Mouse (Mus musculus): Measurements from ENCODE around the gene Dcaf4. TPM values are rescaled to one million over a fixed set of nuclear protein-coding genes. Genes with fewer than 3 reads are reported as not detected.

Gene Dcaf4
- total RNA-seq, 1 experiment, result 49.8 TPM

- Histone ChIP-seq H3K4me1 (ENCODE audit: control insufficient read depth in 2 of 2, insufficient read depth in 2 of 2, low read length in 2 of 2, poor library complexity in 1 of 2) (peaks cover 8 to 19% of the 10 kb centered on the region in 2 experiments), H3K9me3 (ENCODE audit: control insufficient read depth, insufficient read depth, low read depth, low read length) (no peaks in the 10 kb centered on the region), H3K36me3 (ENCODE audit: control insufficient read depth, insufficient read depth, low read length, poor library complexity, severe bottlenecking) (no peaks in the 10 kb centered on the region), H3K4me3 (ENCODE audit: insufficient read depth in 1 of 2, low read depth in 1 of 2, low read length in 2 of 2, poor library complexity in 1 of 2, severe bottlenecking in 1 of 2) (no peak overlapping the region), H3K27ac (ENCODE audit: insufficient read depth, low read depth, low read length, poor library complexity, severe bottlenecking) (no peak overlapping the region), H3K9ac (ENCODE audit: insufficient read depth, low read depth, low read length, poor library complexity, severe bottlenecking) (no peak overlapping the region)
- no peak for DNase-seq (ENCODE audit: low read depth, low spot score)
- TF ChIP-seq CHD2 (IDR thresholded peaks at IDR 0.05; ENCODE audit: low read depth, low read length) (no peak), MAFK (IDR thresholded peaks at IDR 0.05; ENCODE audit: insufficient read depth, low read depth, low read length) (no peak), ZNF384 (IDR thresholded peaks at IDR 0.05; ENCODE audit: low read depth, low read length) (no peak), HCFC1 (IDR thresholded peaks at IDR 0.05; ENCODE audit: borderline replicate concordance, insufficient read depth, low read length) (no peak), ZC3H11A (IDR thresholded peaks at IDR 0.05; ENCODE audit: borderline replicate concordance, low read depth, low read length) (no peak)
- in situ Hi-C loops (cut with MboI; ENCODE audit: low sequenced_read_pairs in 2 of 2, unreplicated experiment in 2 of 2), result loop anchor here (5.0 to 10.0 kb wide), 2 partner anchors 382 to 389 kb away; no protein-coding TSS in a partner anchor
Observed at GRCm38 (mm10) chr12:83494196-83494595, 26.1 kb upstream of the Dcaf4 start.

DNA sequence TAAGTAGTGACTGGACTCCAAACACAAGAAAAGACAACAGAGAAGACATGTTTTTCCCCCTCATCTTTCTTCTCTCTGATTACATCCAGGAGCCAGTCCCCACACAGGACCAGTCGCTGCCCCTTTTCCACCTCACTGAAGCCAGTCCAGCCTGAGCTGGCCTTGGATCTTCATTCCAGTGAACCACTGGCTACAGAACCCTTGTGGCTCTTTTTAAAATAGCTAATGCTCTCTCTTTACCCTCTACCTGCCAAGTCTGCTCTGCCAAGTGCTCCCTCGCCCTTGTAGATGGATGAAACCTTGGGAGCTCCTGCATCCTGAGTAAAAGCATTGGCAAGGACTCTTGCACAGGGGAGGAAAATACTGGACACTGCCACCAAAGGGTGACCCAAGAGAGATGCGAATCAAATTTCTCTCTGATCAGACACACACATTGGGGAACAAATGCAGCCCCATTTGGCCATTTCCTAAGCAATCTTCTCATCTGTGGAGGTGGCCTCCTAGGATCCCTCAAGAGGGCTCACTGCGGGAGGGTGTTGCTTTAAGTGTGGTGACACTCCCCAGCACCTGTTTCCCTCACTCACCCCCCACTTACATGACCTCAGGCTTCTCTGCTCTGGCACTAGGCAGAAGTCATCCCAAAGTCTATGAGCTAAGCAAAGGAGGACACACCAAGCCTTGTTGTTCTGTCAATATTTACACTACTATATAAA, 24.9 kb upstream of the Dcaf4 start:
- H3K27ac ChIP-seq (ENCODE audit: insufficient read depth, low read depth, low read length, poor library complexity, severe bottlenecking), result no peak overlapping the region
- TF ChIP-seq ZNF384 (IDR thresholded peaks at IDR 0.05; ENCODE audit: low read depth, low read length) (no peak), MAFK (IDR thresholded peaks at IDR 0.05; ENCODE audit: insufficient read depth, low read depth, low read length) (no peak), CHD2 (IDR thresholded peaks at IDR 0.05; ENCODE audit: low read depth, low read length) (no peak), ZC3H11A (IDR thresholded peaks at IDR 0.05; ENCODE audit: borderline replicate concordance, low read depth, low read length) (no peak), HCFC1 (IDR thresholded peaks at IDR 0.05; ENCODE audit: borderline replicate concordance, insufficient read depth, low read length) (no peak)
- in situ Hi-C loops (cut with MboI; ENCODE audit: low sequenced_read_pairs in 2 of 2, unreplicated experiment in 2 of 2), result loop anchor here in 1 of 2 experiments (10.0 kb wide), 1 partner anchor 391 kb away; no protein-coding TSS in a partner anchor
- no peak overlapping the region for H3K4me3 ChIP-seq (ENCODE audit: insufficient read depth in 1 of 2, low read depth in 1 of 2, low read length in 2 of 2, poor library complexity in 1 of 2, severe bottlenecking in 1 of 2)
- no peaks in the 10 kb centered on the region for H3K36me3 ChIP-seq (ENCODE audit: control insufficient read depth, insufficient read depth, low read length, poor library complexity, severe bottlenecking)
- peaks cover 8 to 19% of the 10 kb centered on the region in 2 experiments for H3K4me1 ChIP-seq (ENCODE audit: control insufficient read depth in 2 of 2, insufficient read depth in 2 of 2, low read length in 2 of 2, poor library complexity in 1 of 2)
- DNase-seq (ENCODE audit: low read depth, low spot score), result no peak
- no peak overlapping the region for H3K9ac ChIP-seq (ENCODE audit: insufficient read depth, low read depth, low read length, poor library complexity, severe bottlenecking)
- no peaks in the 10 kb centered on the region for H3K9me3 ChIP-seq (ENCODE audit: control insufficient read depth, insufficient read depth, low read depth, low read length)

DNA sequence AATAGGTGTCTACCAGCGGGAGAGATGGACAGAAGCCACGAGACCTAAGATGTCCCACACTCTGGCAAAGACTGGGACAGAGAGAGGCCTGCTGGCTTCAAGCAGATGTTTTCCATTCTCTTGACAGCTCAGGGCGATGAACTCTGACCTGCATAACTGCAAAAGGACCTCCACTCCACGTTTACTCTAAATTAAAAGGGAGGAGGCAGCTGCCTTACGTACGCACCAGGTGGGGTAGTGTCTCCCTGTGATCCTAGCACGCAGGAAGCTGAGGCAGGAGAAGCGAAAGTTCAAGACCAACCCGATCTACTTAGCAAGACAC, 24.3 kb upstream of the Dcaf4 start:
- Histone ChIP-seq H3K27ac (ENCODE audit: insufficient read depth, low read depth, low read length, poor library complexity, severe bottlenecking) (no peak overlapping the region), H3K4me1 (ENCODE audit: control insufficient read depth in 2 of 2, insufficient read depth in 2 of 2, low read length in 2 of 2, poor library complexity in 1 of 2) (peaks cover 8 to 19% of the 10 kb centered on the region in 2 experiments), H3K4me3 (ENCODE audit: insufficient read depth in 1 of 2, low read depth in 1 of 2, low read length in 2 of 2, poor library complexity in 1 of 2, severe bottlenecking in 1 of 2) (no peak overlapping the region), H3K36me3 (ENCODE audit: control insufficient read depth, insufficient read depth, low read length, poor library complexity, severe bottlenecking) (no peaks in the 10 kb centered on the region), H3K9ac (ENCODE audit: insufficient read depth, low read depth, low read length, poor library complexity, severe bottlenecking) (no peak overlapping the region), H3K9me3 (ENCODE audit: control insufficient read depth, insufficient read depth, low read depth, low read length) (no peaks in the 10 kb centered on the region)
- TF ChIP-seq CHD2 (IDR thresholded peaks at IDR 0.05; ENCODE audit: low read depth, low read length), result no peak
- no peak for TF ChIP-seq ZC3H11A (IDR thresholded peaks at IDR 0.05; ENCODE audit: borderline replicate concordance, low read depth, low read length)
- DNase-seq (ENCODE audit: low read depth, low spot score), result no peak
- in situ Hi-C loops (cut with MboI; ENCODE audit: low sequenced_read_pairs in 2 of 2, unreplicated experiment in 2 of 2), result loop anchor here in 1 of 2 experiments (10.0 kb wide), 1 partner anchor 391 kb away; no protein-coding TSS in a partner anchor

DNA sequence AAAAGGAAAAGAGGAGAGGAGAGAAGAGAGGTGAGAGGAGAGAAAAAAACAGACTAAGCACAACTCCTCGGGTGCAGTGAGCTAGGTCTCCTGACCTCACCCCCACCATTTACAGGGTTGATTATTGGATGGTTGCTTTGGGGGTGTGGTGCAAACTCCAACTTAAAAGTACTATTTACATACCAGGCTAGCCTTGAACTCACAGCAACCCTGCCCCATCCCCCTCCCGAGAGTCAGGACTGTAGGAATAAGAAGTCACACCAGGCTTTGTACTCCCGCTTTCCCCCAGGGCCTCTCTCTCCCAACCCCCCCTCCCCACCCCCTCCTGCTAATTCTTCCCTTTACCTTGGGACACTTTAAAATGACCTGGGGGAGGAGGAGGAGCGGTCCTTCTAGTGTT, 23.9 kb upstream of the Dcaf4 start:
- in situ Hi-C loops (cut with MboI; ENCODE audit: low sequenced_read_pairs in 2 of 2, unreplicated experiment in 2 of 2), result loop anchor here in 1 of 2 experiments (10.0 kb wide), 1 partner anchor 392 kb away; no protein-coding TSS in a partner anchor

More for the DNA sequence above, 23.9 kb upstream of the Dcaf4 start:
- Histone ChIP-seq H3K9me3 (ENCODE audit: control insufficient read depth, insufficient read depth, low read depth, low read length) (no peaks in the 10 kb centered on the region), H3K27ac (ENCODE audit: insufficient read depth, low read depth, low read length, poor library complexity, severe bottlenecking) (no peak overlapping the region), H3K4me3 (ENCODE audit: insufficient read depth in 1 of 2, low read depth in 1 of 2, low read length in 2 of 2, poor library complexity in 1 of 2, severe bottlenecking in 1 of 2) (no peak overlapping the region), H3K4me1 (ENCODE audit: control insufficient read depth in 2 of 2, insufficient read depth in 2 of 2, low read length in 2 of 2, poor library complexity in 1 of 2) (peaks cover 8 to 19% of the 10 kb centered on the region in 2 experiments), H3K9ac (ENCODE audit: insufficient read depth, low read depth, low read length, poor library complexity, severe bottlenecking) (no peak overlapping the region), H3K36me3 (ENCODE audit: control insufficient read depth, insufficient read depth, low read length, poor library complexity, severe bottlenecking) (no peaks in the 10 kb centered on the region)
- TF ChIP-seq ZC3H11A (IDR thresholded peaks at IDR 0.05; ENCODE audit: borderline replicate concordance, low read depth, low read length) (no peak), ZNF384 (IDR thresholded peaks at IDR 0.05; ENCODE audit: low read depth, low read length) (0 out of 2 replicates have a peak, but pooled peaks have one; percentile 33)
- no peak for DNase-seq (ENCODE audit: low read depth, low spot score)
